Mouse (Mus musculus): ENCODE measurements around the gene Zdhhc6.
A peak's percentile ranks its signal among the peaks of the same experiment; 100 is the strongest.

Gene Zdhhc6

DNA sequence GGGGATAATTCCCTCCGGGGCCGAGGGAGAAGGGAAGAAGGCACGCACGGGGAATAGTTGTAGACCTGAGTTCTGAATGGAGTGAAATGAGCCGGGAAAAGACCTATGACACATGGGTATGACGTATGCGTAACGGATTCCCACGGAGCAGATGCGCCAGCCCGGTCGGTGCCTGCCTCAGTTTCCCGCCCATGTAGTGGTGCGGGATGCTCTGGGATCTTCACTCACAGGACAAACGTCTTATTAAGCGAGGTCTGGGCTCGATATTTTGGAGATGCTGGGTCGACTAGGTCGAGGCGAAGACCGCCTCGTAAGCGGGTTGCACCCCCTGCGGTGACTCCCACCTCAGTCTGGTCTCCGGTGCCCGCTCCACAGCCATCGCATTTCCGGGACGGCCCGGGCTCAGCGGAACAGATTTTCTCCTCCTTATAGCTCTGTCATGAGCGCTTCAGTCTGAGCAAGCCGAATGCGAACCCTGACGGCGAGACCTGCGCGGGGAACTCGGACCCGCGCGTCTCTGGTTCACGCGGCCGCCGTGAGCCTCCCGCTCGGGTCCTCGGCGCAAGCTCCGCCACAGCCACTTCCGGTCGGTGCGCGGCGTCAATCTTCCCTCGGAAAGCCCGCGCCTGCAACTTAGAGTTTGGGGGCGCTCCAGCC is at the start of gene Zdhhc6:
TSS of gene Zdhhc6 (minus strand) at position 581 of the 657 bp plus-strand sequence.
- peak; percentile 56 for DNase-seq (ENCODE audit: extremely low read depth, low read depth)

- DNase-seq (ENCODE audit: extremely low read depth, low read depth), result no peak
These were observed 46.8 kb upstream of the Zdhhc6 start for GRCm38 (mm10) chr19:55362606-55363005.

GRCm38 (mm10) chr19:55350673-55351378 is 35.0 kb upstream of the Zdhhc6 start:
- no peak for DNase-seq (ENCODE audit: extremely low read depth, low read depth)

GRCm38 (mm10) chr19:55348187-55348586 is 32.4 kb upstream of the Zdhhc6 start:
- DNase-seq (ENCODE audit: extremely low read depth, low read depth), result no peak

- no peak for DNase-seq (ENCODE audit: extremely low read depth, low read depth)
These were observed 27.4 kb upstream of the Zdhhc6 start for GRCm38 (mm10) chr19:55343274-55343673.

DNA sequence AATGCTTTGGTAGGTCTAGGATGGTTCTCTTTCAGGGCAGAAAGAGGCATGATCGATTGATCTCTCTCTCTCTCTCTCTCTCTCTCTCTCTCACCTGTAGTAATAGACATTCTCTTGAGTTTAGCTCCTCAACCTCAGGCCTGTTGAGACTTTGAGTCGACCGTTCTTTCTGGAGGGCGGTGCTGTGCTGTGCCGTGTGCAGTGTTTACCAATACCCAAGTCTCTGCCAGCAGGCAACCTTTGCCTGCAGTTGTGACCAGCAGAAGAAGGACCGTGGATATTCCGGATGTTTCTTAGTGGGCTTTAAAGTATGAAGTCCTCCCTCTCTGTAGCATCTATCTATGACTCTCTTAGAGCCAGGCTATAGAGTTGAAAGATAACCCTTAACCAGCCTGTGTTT is 26.6 kb upstream of the Zdhhc6 start:
- no peak for DNase-seq (ENCODE audit: extremely low read depth, low read depth)

GRCm38 (mm10) chr19:55341377-55341776 is 25.5 kb upstream of the Zdhhc6 start:
- DNase-seq (ENCODE audit: extremely low read depth, low read depth), result no peak

GRCm38 (mm10) chr19:55340521-55340920 is 24.7 kb upstream of the Zdhhc6 start:
- no peak for DNase-seq (ENCODE audit: extremely low read depth, low read depth)

- DNase-seq (ENCODE audit: extremely low read depth, low read depth), result no peak
These were observed 21.8 kb upstream of the Zdhhc6 start for GRCm38 (mm10) chr19:55337664-55338063.

- DNase-seq (ENCODE audit: extremely low read depth, low read depth), result no peak
These were observed 21.2 kb upstream of the Zdhhc6 start for GRCm38 (mm10) chr19:55337066-55337465.

- DNase-seq (ENCODE audit: extremely low read depth, low read depth), result no peak
These were observed 20.6 kb upstream of the Zdhhc6 start for GRCm38 (mm10) chr19:55336441-55336840.

DNA sequence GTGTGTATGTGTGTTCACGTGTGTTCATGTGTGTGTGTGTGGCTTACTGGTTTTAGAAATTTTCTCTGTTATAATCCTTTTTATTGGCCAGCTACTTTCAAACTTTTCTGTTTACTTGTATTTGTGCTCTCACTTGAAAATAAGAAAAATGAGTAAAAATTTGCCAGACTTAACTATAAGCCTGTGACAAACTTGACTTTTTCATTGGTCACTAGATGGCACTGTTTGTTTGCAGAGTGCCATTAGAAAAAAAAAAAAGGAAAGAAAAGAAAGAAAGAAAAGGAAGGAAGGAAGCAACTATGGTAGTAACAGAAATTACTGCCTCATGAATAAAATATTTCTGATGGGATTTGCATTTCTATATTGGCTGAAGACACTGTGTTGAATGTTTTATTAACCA is 20.0 kb upstream of the Zdhhc6 start:
- DNase-seq (ENCODE audit: extremely low read depth, low read depth), result no peak

- DNase-seq (ENCODE audit: extremely low read depth, low read depth), result peak; percentile 66
These were observed 16.9 kb upstream of the Zdhhc6 start for GRCm38 (mm10) chr19:55332641-55333268.

GRCm38 (mm10) chr19:55331776-55332175 is 15.9 kb upstream of the Zdhhc6 start:
- DNase-seq (ENCODE audit: extremely low read depth, low read depth), result no peak

DNA sequence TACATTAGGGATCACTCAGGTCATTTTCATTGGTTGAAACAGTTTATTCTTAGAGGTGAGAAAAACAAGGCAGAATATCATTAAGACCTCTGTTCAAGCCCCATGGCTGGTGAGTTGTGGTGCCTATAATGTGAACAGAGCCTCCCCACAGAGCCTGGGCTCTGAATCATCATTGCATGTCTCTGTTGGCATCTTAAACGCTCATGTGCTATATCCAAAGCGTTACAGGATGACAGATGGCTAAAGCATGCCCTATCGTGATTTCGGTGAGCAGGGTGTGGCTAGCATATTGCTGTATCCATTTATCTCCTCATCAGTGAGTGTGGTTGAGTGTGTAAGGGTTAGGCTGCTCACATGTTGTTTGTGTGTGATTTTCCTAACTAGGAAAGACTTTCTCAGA is 11.7 kb upstream of the Zdhhc6 start:
- DNase-seq (ENCODE audit: extremely low read depth, low read depth), result no peak

- DNase-seq (ENCODE audit: extremely low read depth, low read depth), result no peak
These were observed 6.8 kb upstream of the Zdhhc6 start for GRCm38 (mm10) chr19:55322604-55323003.

DNA sequence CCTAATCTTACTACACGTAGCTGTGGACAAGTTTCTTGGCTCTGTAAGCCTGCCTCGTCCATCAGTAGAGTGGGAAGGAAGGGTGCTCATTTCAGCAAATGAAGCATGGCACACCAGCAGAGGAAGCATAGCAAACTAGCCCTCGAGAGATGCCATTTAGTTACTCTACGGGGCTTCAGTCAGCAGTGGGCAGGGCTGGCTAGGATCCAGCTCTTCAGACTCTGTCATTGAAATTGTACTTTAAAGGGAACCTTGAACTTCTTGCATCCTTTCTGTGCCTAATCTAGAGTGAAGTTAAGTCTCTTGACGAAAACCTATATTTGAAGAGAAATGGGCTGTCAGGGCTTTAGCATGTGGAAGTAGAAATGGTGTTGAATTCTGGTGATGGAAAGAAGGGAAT is 3.7 kb upstream of the Zdhhc6 start:
- DNase-seq (ENCODE audit: extremely low read depth, low read depth), result no peak

GRCm38 (mm10) chr19:55319036-55319435 is 3.2 kb upstream of the Zdhhc6 start:
- DNase-seq (ENCODE audit: extremely low read depth, low read depth), result no peak

- DNase-seq (ENCODE audit: extremely low read depth, low read depth), result no peak
These were observed 1.1 kb upstream of the Zdhhc6 start for GRCm38 (mm10) chr19:55316901-55317300.

- DNase-seq (ENCODE audit: extremely low read depth, low read depth), result peak; percentile 94
These were observed 380 bp upstream of the Zdhhc6 start, which contains the start of gene Vti1a for GRCm38 (mm10) chr19:55316109-55316714. Gene Vti1a (plus strand): TSS chr19:55316295.

- no peak for DNase-seq (ENCODE audit: extremely low read depth, low read depth)
These were observed 2.2 kb downstream of the Zdhhc6 start for GRCm38 (mm10) chr19:55313649-55314048.

- no peak for DNase-seq (ENCODE audit: extremely low read depth, low read depth)
These were observed 4.0 kb downstream of the Zdhhc6 start for GRCm38 (mm10) chr19:55311874-55312273.
